Mouse (Mus musculus): ENCODE data around the gene Slc4a1. TPM values are rescaled to one million over a fixed set of nuclear protein-coding genes. Genes with fewer than 3 reads are reported as not detected.
A peak's percentile ranks its signal among the peaks of the same experiment; 100 is the strongest.
"Not testable (repeated sequence)": the region's sequence is repeated elsewhere in the genome, so short reads cannot be mapped to it uniquely, and the experiment has no call there.

Slc4a1 gene
- 100 to 1,000 TPM in 1 of 2 experiments, 10 to 100 TPM in 1; 75.5 to 140 TPM for total RNA-seq (2021)
- long read RNA-seq, experiment 1, full-length matches to known transcripts = 3 of 4 reads
- long read RNA-seq, experiment 1, partial matches to known transcripts = 0 of 4 reads
- long read RNA-seq, experiment 1, other reads (novel, unspliced or antisense) = 1 of 4 reads
- long read RNA-seq, experiment 2, full-length matches to known transcripts = 12 of 37 reads
- long read RNA-seq, experiment 2, partial matches to known transcripts = 25 of 37 reads
- long read RNA-seq, experiment 2, other reads (novel, unspliced or antisense) = 0 of 37 reads

- DNase-seq (ENCODE audit: low spot score in 2 of 2) = not testable (repeated sequence)
Measured at GRCm38 (mm10) chr11:102366103-102366502, at the start of gene Slc4a1. Gene Slc4a1, minus strand, starts transcription at chr11:102366203.

DNA sequence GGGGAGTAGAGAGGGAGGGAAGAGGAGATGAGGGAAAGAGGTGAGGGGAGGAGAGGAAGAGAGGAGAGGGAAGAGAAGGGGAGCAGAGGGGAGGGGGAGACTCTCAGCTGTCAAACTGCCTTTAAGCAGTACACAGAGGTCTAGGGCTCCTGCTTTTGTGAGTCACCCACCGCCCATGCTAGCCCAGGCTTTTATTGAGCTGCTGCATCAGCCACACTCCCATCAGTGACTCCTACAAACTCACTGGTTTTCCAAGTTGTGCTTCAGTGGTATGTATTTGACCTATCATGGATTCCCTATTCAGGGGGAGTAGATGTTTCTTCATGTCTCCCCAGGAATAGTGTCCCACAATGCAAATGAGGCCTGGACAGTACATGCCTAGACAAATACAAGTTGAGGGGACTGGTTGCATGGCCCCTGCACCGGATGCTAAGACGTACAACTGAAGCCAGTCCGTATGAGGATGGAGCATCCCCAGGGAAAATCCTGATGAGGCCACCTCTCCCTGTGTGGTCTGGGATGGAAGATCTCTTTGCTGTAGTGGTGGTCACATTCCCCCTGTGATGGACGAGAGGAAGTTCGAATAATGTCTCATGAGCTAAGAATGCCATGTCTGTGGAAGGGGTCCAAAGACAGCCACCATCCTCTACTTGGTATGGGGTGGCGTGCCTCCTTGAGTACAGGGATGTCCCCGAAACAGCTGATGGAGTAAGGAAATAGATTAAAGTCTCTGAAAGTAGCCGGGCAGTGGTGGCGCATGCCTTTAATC lies 49.2 kb upstream of the Slc4a1 start:
- no peak for DNase-seq (ENCODE audit: low spot score in 2 of 2)

DNA sequence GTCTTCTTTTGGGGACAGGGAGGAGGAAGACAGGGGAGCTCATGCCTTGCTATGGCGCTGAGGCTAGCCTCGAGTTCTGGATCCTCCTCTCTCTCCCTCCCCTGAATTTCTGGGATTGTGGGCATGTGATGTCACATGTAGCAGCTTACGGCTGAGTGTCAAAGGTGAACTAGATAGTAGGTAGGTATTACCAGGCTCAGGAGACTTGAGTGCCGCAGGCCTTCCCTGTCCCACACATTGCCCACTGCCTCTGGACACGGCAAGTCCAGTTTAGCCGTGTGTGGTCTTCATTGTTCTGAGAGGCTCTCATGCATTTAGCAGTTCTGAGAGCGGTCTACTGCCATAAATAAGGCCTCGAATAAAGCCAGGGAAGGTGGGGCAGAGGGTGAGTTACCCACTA lies 47.1 kb upstream of the Slc4a1 start:
- DNase-seq (ENCODE audit: low spot score in 2 of 2) = no peak

- DNase-seq (ENCODE audit: low spot score in 2 of 2) = peak; percentile 85 to 89
Measured at GRCm38 (mm10) chr11:102411704-102412103, 45.7 kb upstream of the Slc4a1 start.

GRCm38 (mm10) chr11:102411061-102411460 lies 45.1 kb upstream of the Slc4a1 start:
- DNase-seq (ENCODE audit: low spot score in 2 of 2) = no peak

- DNase-seq (ENCODE audit: low spot score in 2 of 2) = not testable (repeated sequence)
Measured at GRCm38 (mm10) chr11:102410345-102410744, 44.3 kb upstream of the Slc4a1 start.

GRCm38 (mm10) chr11:102409795-102410330 lies 43.9 kb upstream of the Slc4a1 start:
- no peak for DNase-seq (ENCODE audit: low spot score in 2 of 2)

DNA sequence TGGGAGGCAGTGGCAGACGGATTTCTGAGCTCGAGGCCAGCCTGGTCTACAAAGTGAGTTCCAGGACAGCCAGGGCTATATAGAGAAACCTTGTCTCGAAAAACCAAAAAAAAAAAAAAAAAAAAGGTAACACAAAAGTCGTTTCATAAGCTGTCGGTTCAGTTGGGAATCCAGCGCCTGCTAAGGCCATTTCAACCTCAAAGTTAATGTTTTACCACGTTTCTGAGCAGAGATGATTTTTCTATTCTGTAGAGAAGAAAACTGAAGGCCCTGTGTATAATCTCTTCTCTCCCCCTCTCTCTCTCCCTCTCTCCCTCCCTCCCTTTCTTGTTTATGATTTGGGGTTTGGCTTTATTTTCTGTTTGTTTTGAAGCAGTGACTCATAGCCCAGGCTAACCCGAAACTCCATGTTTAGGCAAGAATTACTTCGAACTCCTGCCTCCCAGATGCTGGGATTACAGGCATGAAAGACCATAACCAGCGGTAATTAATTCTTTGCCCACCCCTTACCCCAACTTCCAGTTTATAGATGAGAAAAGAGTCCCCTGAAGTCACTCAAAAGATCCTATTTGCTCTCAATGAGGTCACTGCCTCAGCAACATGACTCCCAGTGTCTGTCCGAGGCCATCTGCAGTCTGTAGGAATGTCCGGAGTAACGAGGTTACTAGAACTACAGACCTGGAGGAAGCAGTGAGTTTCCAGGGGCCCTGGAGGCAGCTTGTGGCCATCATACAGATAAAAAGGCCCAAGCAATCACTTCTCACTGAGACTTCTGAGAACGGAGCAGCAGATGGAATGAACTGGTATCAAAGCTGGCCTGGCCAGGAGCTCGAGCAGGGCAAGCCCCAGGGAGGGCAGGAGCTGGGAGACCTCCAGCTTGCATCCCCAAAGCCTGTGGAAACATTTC lies 43.1 kb upstream of the Slc4a1 start:
- no peak for DNase-seq (ENCODE audit: low spot score in 2 of 2)

GRCm38 (mm10) chr11:102408344-102408876 lies 42.4 kb upstream of the Slc4a1 start:
- DNase-seq (ENCODE audit: low spot score in 2 of 2) = peak; percentile 79 to 92

DNA sequence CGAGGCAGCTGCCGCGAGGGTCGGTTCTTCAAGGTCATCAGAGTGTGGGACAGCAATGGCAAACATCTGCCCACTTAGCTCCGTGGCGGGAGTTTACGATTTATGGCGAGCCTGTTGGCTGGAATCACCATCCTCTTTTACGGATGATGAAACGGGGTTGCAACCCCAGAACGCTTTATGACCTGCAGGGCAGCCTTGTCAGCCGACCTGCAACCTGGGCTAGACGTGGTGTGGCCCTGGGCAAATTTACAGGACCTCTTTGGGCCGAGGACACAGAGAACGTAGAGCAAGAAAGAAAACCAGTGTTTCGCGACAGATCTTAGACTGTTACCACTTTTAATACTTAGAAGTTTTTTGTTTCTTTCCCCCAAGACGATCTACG lies 41.8 kb upstream of the Slc4a1 start, which contains the start of gene Slc25a39:
Gene Slc25a39 (minus strand): TSS at position 113 of the 382 bp plus-strand sequence.
- no peak for DNase-seq (ENCODE audit: low spot score in 2 of 2)

- peak; percentile 90 to 91 for DNase-seq (ENCODE audit: low spot score in 2 of 2)
Measured at GRCm38 (mm10) chr11:102406900-102407833, 41.2 kb upstream of the Slc4a1 start.

- no peak for DNase-seq (ENCODE audit: low spot score in 2 of 2)
Measured at GRCm38 (mm10) chr11:102406401-102406800, 40.4 kb upstream of the Slc4a1 start.

GRCm38 (mm10) chr11:102405544-102406285 lies 39.7 kb upstream of the Slc4a1 start:
- no peak for DNase-seq (ENCODE audit: low spot score in 2 of 2)

DNA sequence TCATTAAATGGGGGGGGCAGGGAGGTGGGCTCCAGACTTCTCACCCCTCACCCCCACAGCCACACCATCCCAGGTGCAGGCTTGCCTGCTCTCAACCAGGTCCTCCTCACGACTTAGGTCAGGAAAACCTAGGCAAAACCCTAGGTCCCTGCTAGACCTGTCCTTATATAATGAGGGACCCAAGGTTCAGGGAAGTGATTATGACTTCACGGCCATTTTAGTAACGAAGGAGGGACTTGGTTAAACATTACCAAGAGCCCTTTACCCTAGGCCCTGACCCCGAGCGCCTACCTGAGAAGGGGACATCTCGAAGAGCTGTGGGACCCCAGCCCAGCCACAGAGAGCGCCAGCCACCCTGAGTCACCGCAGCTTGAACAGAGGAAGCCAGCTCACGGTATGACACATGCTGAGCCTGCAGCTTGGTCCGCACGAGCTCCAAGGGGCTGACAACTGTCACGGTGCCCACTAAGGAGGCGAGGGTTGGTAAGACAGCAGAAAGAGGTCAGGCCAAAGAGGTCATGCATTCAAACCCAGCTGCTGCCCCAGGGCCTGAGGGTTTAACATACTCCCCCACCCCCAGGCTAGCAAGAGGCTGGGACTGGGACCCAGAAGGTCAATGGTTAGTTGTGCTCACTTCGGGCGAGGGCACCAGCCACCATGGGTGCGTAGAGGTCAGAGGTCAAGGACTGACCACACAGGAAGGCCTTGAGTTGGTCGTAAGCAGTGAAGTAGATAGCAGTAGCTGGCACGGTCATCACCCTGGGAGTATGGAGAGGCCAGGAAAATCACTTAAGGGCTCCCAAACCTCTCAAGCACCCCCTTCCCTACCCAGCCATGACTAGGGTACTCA lies 38.4 kb upstream of the Slc4a1 start:
- DNase-seq (ENCODE audit: low spot score in 2 of 2) = no peak

DNA sequence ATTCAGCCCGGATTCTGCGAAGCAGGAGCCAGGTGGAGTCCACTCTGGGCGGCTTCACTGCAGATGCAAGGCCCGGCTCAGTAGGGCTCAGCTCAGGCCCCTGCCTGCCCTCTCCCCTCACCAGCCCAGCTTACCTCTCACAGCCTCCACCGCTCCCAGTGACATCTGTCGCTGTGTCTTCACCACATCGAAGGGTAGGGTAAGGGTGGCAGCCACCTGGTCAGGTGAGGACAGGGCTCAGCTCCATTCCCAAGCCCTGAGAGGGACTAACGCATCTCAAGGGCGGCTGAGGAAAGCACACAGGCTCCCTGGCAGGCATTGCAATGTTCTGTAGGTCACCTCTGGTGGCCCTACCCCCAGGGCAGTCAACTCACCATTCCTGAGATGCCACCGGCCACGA lies 37.7 kb upstream of the Slc4a1 start:
- DNase-seq (ENCODE audit: low spot score in 2 of 2) = no peak

DNA sequence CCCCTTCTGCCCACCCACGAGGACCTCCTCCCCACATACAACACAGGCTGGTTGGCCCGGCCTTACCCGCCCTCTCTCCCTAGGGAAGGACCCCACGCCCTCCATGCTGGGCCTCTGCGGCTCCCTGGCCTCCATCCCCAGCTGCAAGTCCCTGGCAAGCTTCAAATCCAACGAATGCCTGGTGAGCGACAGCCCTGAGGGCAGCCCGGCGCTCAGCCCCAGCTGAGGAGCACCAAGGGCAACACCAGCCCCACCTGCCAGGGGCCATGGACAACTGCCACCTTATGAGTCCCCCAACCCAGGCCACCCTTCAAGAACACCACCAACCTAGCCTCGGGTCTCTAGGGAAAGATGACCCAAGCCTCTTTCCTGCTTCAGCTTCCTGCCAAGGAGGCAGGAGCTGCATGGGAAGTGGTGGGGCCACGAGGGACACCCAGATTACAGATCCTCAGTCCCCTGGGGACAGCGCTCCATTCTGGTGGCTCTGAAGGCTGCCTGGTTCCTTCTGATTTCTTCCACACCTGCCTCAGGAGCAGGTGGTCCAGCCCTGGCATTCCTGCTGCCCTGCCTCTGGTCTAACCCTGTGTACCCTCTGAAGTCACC lies 36.0 kb upstream of the Slc4a1 start:
- no peak for DNase-seq (ENCODE audit: low spot score in 2 of 2)

DNA sequence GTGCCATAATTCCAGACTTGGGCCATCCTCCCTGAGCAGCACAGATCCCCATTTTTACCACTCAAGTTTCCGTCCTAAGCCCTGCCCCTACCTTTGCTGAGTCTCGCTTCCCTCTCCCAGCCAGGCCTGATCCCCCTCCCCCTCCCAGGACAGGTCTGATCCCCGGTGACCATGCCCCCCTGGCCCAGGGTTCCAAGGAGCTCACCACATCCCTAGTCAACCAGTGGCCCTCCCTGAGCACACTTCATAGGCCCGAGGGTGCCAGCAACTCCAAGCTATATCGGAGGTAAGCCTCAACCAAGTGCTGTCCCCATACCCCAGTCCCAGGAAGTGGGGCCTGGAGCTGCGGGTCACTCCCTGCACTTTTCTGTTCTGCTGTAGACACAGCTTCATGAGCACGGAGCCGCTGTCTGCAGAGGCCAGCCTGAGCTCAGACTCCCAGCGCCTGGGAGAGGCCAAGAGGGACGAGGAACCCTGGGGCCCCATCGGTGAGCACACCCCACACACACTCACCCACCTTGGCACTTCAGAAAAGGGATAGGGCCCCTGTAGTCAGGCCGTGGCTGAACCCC lies 34.6 kb upstream of the Slc4a1 start:
- no peak for DNase-seq (ENCODE audit: low spot score in 2 of 2)
